Mouse (Mus musculus) leukemia stem cell, adult 10-12 weeks (primary cell): ENCODE results near the gene Stoml1. TPM values are rescaled to one million over a fixed set of nuclear protein-coding genes. Genes with fewer than 3 reads are reported as not detected.

Experiments
- polyA plus RNA-seq: library from polyadenylated mRNA; stranded (reverse); fragments of >175 nt; gene quantifications from 2 replicates; pipeline ENCODE4 v1.2.3, GENCODE M21; 2012; ENCODE audit warnings: low replicate concordance

Stoml1 gene
- polyA plus RNA-seq = 7.5 and 9.0 TPM in 2 replicates

DNA sequence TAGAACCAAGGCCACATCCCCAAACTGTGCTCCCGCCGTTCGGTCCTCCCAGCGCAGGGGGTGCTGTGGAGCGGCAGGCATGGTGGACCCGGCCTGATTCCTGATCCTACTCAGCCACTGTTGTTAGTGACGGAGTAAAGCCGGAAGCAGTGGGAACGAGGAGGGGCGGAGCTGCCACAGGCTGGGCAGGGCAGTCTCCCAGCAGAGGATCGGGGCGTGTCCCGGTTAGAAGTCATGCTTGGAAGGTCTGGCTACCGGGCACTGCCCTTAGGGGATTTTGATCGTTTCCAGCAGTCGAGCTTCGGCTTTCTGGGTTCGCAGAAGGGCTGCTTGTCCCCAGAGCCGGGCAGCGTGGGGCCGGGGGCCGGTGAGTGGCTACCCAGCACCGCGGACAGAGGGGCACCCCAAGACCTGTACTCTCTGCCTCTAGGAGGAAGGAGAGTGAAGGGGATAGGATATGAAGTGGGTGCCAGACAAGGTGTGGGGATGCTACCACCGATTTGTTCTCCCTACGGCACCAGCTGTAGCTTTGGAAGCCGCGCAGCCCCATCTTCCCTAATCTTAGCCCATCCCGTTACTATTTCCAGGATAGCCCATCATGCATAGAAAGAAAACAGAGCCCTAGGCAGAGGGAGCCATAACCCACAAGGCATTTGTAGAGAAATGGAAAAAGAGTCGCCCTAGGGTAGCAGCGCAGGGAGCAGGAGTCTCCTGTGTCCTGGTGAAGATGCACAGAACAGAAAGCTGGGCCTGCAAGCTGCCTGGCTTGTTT, at the start of gene Stoml1:
Gene Stoml1 (plus strand): TSS at position 132 of the 772 bp plus-strand sequence.

DNA sequence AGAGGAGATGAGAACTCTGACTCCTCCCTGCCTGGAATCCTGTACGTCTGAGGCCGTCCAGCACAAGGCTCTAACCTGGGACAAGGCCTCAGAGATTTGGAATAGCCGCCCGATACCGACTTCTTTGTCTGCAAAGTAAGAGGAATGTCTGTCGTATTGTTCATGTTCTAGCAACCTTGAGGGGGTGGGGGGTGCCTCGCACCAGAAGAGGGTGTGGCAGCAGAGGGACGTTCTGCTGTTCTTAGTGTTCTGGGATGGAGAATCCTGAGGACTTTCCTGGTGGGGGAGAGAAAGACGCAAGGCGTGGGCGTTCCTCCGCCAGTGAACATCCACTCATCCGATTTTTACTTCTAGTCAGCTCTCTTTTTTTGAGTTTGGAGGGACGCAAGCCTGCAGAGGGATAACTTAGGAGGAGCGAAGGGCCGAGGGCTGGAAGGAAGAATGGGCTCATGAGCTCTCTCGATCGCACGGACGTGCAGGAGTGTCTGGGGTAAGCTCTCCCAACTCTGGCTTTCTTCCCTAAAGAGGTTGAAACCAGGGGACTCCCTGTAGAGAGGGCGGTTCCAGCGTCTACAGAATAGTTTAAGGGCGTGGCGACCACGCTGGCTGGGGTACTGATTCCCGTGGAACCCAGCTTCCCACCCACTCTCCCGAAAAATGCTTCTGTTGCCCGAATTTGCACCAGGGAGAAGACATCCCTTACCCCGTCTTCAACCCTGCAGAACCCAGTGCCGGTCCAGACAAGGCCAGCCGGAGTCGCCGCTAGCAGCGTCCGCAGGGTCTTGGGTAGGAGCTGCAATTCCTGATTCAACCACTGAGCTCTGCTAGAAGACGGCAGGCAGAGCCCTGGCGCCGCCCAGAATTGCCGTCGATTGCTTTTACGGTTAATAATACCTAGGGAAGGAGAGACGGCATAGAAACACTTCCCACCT, 49.2 kb upstream of the Stoml1 start, which contains the start of the genes Islr and Islr2:
Gene Islr (minus strand): TSS at position 791 of the 932 bp plus-strand sequence.
Gene Islr2 (minus strand): TSS at position 804 of the 932 bp plus-strand sequence.

DNA sequence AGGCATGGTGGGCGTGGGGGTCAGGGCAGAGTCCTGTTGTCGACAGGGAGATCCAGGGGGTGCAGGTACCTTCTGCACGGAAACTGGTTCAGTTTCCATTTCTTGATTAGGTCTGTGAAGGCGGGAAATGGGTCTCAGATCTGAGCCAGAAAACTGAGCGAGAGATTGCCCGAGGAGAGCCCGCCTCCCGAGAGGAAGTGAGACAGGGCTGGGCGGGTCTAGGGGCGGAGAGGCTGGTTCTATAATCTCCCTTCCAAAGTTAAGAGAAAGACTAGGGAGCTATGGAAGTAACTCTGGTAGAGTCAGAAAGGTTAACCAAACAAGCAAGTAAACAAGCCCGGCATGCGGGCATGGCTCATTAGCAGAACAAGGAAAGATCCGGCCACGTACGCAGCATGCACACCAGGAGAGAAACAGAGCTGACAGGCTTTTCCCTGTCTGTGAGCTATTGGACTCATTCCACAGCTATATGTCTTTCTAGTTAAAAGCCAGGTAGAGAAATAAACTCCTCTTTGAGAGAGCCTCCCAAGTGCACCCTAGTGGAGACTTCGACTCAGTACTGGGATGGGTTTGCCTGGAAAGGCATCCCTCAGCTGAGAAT, 3.3 kb upstream of the Stoml1 start, which contains the start of gene Pml:
Gene Pml (minus strand): TSS at position 195 of the 601 bp plus-strand sequence.

Other genes with a start within 250 kb of the Stoml1 start
- 0.22 TPM in 1 of 2 replicates, not detected in the other for gene Cyp11a1, start 246.8 kb upstream of the Stoml1 start, polyA plus RNA-seq
- gene Stra6, start 189.4 kb upstream of the Stoml1 start, polyA plus RNA-seq = 0.12 and 0.38 TPM in 2 replicates
- not detected in 2 replicates for gene Ccdc33, start 134.3 kb upstream of the Stoml1 start, polyA plus RNA-seq
- 0.48 and 1.2 TPM in 2 replicates for gene Islr, start 48.9 kb upstream of the Stoml1 start, polyA plus RNA-seq
- gene Islr2, start 48.8 kb upstream of the Stoml1 start, polyA plus RNA-seq = 0.54 and 0.81 TPM in 2 replicates
- 87.3 and 431 TPM in 2 replicates for gene Pml, start 3.4 kb upstream of the Stoml1 start, polyA plus RNA-seq
- gene Loxl1, start 60.0 kb downstream of the Stoml1 start, polyA plus RNA-seq = 1.0 and 2.2 TPM in 2 replicates
- not detected in 2 replicates for gene Tbc1d21, start 117.3 kb downstream of the Stoml1 start, polyA plus RNA-seq
- gene Insyn1, start 235.4 kb downstream of the Stoml1 start, polyA plus RNA-seq = 0.10 and 0.47 TPM in 2 replicates